Mouse (Mus musculus) adrenal gland (tissue): ENCODE results near the gene Gng5.

Experiments
- intact Hi-C: fragments of 180-260 bp; cut with DNase I; formaldehyde crosslinking; loops from one replicate; pipeline ENCODE4 v1.15.1; 2025
- long read RNA-seq, 2 experiments: library from polyadenylated mRNA; unstranded; transcript quantifications; one replicate each; pipeline ENCODE4 v2.0.0; 2020; ENCODE audit warnings: borderline replicate concordance in 1 of 2; ENCODE audit not compliant: insufficient replicate concordance in 1 of 2

The Gng5 gene
- long read RNA-seq, experiment 1, transcript Gng5-201 (3 exons, 593 nt), result major isoform, 349 of 352 reads
- long read RNA-seq, experiment 1, partial matches to known transcripts, result 2 of 352 reads
- long read RNA-seq, experiment 1, other reads (novel, unspliced or antisense), result 0 of 352 reads
- long read RNA-seq, experiment 2, transcript Gng5-201 (3 exons, 593 nt), result major isoform, 396 of 399 reads
- long read RNA-seq, experiment 2, partial matches to known transcripts, result 0 of 399 reads
- long read RNA-seq, experiment 2, other reads (novel, unspliced or antisense), result 0 of 399 reads

DNA sequence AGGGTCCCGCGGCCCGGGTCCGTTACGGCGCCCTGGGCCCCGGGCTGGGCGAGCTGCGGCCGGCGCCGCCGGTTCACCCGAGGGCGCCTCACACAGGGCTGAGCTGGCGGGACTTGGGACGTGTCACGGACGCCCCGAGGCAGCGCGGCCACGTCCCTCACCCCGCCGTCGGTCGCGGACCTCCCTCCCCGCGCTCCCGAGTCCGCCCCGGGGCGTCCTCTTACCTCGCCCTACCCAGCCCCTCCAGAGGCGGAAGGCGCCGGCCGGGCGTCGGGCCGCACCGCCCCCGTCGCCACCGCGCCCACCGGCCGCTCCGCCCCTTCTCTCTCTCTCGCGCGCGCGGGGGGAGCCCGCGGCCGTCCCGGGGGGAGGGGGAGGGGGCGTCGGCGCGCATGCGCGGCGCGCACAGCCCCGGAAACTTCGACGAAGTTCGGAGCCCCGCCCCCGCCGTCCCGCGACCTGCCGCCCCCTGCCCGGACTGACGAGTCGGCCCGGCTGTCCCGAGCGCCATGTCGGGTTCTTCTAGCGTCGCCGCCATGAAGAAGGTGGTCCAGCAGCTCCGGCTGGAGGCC lies at the start of gene Gng5, which contains the start of gene Spata1:
Gene Gng5 (plus strand): TSS at position 377 of the 572 bp plus-strand sequence.
Gene Spata1 (minus strand): TSS at position 323 of the 572 bp plus-strand sequence.
- intact Hi-C loops, result loop anchor here (5.0 kb wide), 1 partner anchor 52 kb away; the partner anchor contains the start of gene Ctbs

DNA sequence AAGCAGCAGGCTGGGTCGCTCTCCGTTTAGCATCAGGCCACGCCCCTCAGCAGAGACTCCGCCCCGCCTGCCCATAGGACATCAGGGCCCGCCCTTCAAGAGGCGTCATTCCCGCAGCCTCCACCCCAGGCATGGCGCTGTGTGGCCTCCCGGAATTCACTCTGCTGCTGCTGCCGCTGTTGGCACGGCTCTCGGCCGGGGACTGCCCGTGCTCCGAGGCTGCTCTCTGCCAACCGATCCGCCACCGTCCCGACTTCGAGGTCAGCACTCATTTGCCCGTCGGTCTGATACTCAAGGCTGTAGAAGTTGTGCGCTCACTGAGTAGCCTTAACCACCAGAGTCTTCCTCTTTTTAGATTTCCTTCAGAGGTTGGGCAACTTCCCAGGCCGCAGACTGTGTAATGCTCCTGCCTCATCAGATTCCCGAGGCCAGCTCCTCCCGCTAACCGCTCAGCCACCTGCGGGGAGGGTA lies 49.2 kb upstream of the Gng5 start:
- intact Hi-C loops, result no loop called here

- intact Hi-C loops, result no loop called here
Measured at GRCm38 (mm10) chr3:146451375-146451774, 48.2 kb upstream of the Gng5 start.

GRCm38 (mm10) chr3:146462939-146463338 lies 36.7 kb upstream of the Gng5 start:
- intact Hi-C loops, result no loop called here

GRCm38 (mm10) chr3:146469226-146469625 lies 30.4 kb upstream of the Gng5 start:
- intact Hi-C loops, result no loop called here

DNA sequence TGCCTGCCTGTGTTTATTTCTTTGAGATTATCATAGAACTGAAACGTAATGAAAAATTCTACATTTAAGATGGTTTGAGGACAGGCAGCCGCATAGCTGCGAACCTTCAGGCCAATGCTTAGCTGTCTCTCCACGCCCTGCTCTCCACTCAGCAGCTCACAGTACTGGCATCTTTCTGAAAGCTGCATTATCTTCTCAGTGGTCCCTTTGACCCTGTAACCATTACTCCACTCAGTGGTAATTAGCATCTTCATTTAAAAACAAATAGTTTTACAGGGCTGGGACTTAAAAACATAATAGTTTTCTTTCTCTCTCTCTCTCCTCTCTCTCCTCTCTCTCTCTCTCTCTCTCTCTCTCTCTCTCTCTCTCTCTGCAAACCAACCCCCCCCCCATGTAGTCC lies 26.9 kb upstream of the Gng5 start:
- intact Hi-C loops, result no loop called here

GRCm38 (mm10) chr3:146473741-146474140 lies 25.9 kb upstream of the Gng5 start:
- intact Hi-C loops, result no loop called here

DNA sequence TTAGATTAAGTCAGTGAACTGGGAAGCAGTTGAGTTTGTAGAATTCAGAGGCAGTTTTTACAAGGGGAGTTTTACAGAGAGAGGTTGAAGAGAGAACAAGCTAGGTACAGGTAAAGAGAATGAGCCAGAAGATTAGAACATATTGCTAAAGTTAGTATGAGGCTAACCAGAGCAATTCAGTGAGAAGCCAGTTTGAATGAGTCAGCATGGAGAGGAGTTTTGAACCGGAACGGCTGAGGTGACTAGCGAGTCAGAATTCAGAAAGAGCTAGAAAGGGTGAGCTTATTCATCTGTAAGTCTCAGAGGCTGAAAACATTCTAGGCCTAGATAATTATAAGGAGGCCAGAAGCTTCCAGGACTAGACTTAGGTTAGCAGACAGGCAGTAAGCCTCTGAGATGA lies 25.2 kb upstream of the Gng5 start:
- intact Hi-C loops, result no loop called here

GRCm38 (mm10) chr3:146482044-146482443 lies 17.6 kb upstream of the Gng5 start:
- intact Hi-C loops, result loop anchor here (10.0 kb wide), 1 partner anchor 57 kb away; no protein-coding TSS in a partner anchor

DNA sequence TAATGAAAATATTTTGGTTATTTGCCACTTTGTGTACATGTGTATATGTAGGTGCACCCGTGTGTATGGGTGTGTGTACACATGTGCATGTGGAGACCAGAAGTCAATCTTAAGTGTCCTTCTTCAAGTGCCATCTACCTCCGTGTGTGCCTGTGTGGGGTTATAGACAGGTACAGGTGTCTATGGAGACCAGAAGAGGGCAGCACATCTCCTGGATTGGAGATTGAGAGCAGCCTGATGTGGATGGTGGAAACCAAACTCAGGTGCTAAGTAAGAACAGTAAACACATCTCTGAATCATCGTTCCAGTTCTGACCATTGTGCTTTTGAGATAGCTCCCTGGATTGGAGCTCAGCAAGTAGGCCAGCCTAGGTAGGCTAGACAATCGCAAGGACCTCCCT lies 13.1 kb upstream of the Gng5 start:
- intact Hi-C loops, result loop anchor here (10.0 kb wide), 1 partner anchor 62 kb away; no protein-coding TSS in a partner anchor

DNA sequence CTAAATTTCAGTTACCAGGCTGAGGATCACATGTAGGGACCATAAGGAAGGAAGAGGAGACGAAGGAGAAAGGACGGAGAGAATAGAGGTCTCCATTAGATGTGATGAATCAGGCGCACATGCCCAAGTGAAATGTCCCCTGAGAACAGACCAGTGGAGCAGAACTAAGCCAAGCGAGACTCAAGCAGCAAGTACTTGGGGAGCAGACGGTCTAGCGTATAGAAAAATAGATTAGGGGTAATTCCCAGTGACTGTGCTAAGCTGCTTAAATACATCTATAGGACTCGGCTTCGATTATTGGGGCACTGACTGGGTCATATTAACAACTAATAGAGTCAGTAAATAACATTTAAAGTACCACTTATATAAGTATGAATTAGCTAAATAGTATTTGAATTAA lies 4.7 kb upstream of the Gng5 start:
- intact Hi-C loops, result loop anchor here (5.0 kb wide), 1 partner anchor 48 kb away; the partner anchor contains the start of gene Ctbs

DNA sequence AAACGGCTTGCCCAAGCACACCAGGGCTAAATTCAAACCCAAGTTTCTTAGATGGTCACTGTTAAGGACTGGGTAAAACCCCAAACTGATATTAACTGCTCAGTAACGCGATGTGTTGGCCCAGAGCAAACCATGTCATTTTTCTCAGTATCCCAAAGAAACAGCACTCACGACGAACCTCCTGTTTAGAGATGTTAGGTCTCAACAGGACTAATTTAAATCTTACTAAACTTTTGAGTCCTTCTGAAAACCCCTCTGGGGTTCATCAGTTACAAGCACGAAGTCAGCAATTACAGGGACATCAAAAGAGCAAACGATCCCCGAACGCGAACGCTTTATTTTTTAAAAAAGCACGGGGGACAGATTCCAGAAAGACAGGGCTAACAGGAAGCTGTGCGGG lies 618 bp upstream of the Gng5 start:
- intact Hi-C loops, result loop anchor here (5.0 kb wide), 1 partner anchor 52 kb away; the partner anchor contains the start of gene Ctbs

- intact Hi-C loops, result no loop called here
Measured at GRCm38 (mm10) chr3:146500003-146500809, 599 bp downstream of the Gng5 start.

DNA sequence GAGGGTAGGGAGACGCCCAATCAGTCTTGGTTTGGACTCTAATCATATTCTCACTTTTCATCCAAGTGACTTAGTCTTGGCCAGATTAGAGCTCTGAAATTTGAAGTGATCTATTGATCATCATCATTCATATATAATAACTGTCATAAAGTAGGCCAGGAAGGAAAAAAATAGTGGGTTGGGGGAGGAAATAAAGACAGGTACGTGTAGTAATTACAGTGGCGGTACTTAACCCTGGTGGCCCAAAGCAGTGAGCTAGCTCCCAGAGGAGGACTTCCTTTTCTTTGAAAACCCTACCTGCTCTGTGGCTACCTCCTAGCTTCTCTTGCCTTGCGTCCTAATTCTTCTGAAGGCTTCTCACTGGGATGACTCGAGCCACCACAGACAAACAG lies 1.2 kb downstream of the Gng5 start:
- intact Hi-C loops, result no loop called here

DNA sequence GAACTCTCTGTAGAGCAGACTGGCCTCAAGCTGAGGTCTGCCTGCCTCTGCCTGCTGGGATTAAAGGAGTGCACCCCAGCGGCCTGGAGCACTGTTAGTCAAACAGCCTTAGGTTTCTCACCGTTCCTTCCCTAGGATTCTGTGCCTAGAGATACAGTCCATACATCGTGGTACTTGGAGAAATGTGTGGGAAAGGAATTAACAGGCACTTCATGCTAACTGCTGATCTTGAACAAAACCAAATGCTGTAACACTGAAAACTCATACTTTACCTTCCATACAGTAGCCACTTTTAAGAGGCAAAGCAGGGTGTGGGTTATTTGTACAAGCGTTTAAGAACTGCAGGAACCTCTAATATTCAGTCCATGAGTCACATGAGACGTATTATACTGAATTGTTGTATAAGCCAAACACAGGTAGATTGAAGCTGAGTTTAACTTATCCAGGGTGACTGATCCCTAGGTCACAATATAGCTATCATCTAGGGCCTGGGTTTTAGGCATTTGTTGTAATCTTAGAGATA lies 2.1 kb downstream of the Gng5 start:
- intact Hi-C loops, result no loop called here

GRCm38 (mm10) chr3:146506711-146507110 lies 7.1 kb downstream of the Gng5 start:
- intact Hi-C loops, result no loop called here

- intact Hi-C loops, result no loop called here
Measured at GRCm38 (mm10) chr3:146520226-146520797, 20.7 kb downstream of the Gng5 start.

- intact Hi-C loops, result no loop called here
Measured at GRCm38 (mm10) chr3:146520798-146521651, 21.4 kb downstream of the Gng5 start, which contains the start of gene Rpf1. TSS of gene Rpf1 (minus strand) at chr3:146521429.

DNA sequence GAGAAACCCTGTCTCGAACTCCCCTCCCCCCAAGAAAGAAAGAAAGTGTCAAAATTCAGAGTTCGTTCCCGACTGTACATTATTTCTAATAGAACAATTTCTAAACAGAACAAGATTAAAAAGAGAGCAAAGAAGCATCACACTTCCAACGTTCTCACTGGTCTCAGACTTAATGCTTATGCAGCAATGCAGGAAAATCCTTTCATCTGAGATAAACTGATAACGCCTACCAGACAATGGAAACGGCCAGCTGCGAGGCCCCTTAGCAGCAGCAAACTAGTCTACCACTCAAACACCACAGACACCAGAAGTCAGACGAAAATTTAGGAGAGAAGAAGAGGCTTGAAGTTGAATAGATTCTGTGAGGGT lies 22.0 kb downstream of the Gng5 start:
- intact Hi-C loops, result no loop called here

DNA sequence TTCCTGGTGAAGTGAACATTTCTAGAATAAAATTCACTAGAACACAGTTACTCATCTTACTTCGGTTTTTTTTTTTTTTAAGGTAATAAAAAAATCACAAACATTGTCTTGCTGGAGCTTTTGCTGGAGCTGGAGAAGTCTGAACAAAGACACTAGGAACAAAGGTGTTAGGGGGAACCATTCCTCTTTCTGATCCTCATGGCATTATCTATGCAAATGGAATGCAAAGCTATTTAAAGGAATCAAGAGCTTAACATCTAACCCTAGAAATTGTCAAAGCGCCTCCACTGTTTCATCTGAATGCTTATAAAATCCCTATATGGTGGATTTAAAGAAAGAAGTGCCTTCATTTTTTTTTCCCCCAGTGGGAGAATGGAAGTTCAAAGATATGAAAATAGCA lies 28.7 kb downstream of the Gng5 start:
- intact Hi-C loops, result no loop called here
